Mouse (Mus musculus) heart, postnatal 0 days (tissue): Measurements from ENCODE around the gene Zfp622.

Source experiments
- CTCF ChIP-seq: IDR thresholded peaks from 2 replicates; pipeline ENCODE4 v1.5.1; 2016; ENCODE audit warnings: antibody characterized with exemption, control low read depth, low read depth
- EP300 ChIP-seq: IDR thresholded peaks from 2 replicates; pipeline ENCODE4 v1.6.1; 2016; ENCODE audit warnings: antibody characterized with exemption, low read depth

DNA sequence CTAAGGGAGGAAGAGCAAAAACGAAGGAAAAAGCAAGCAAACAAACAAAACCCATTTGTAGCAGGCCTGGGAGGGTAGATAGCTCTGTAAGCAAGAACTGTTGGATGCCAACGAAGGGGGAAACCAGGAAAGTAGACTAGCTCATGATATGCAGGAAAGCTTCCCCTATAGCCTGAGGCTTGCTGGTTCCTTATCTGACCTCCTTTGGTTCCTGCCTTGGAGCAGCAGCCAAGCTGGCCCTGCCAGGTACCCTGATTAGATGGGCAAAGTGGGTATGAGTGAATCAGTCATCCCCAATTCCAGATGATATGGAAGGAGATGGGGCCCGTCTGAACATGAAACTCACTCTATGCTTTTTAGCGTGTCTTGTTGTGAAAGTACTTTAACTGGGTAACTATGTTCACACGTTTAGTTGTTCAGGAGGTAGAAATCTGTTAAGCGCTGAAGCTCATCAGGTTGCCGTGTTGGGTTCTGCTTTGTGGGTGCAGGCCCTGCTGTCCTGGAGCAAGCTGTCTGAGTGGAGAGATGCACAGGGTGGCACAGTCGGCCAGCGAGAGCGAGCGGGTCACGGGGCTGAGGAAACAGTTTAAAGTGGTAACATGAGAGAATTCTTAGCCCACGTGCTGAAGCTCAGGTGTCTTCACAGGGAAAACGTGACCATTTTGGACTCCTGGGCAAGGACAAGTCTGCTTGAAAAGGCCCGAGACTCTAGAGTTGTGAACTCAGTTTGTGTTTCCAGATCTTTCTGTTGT lies 40.6 kb upstream of the Zfp622 start:
- TF ChIP-seq CTCF (no peak), EP300 (no peak)
